Mouse (Mus musculus) E14TG2a.4 (cell line): ENCODE measurements at regions not wholly inside any gene's neighbourhood (a gene's known extent, or its start where the extent isn't known, plus 50 kb on each side); places are given as distances from the start of the nearest gene placed in this dataset.

Experiments
- H3K27me3 ChIP-seq: 2 replicates; pipeline ENCODE4 v1.6.1; 2014; ENCODE audit warnings: low read length, control low read depth; ENCODE audit not compliant: insufficient read depth
- H3K36me3 ChIP-seq: 2 replicates; pipeline ENCODE4 v1.6.1; 2014; ENCODE audit warnings: low read length, control low read depth; ENCODE audit not compliant: insufficient read depth
- H3K4me1 ChIP-seq: replicated peaks from 2 replicates; pipeline ENCODE4 v1.6.1; 2014; ENCODE audit warnings: low read depth, low read length, control low read depth
- H3K4me3 ChIP-seq: replicated peaks from 2 replicates; pipeline ENCODE4 v1.5.1; 2014; ENCODE audit warnings: mild to moderate bottlenecking, low read length
- H3K9me3 ChIP-seq: 2 replicates; pipeline ENCODE4 v1.6.1; 2014; ENCODE audit warnings: low read length, control low read depth
- CTCF ChIP-seq: conservative IDR thresholded peaks from 2 replicates; pipeline ENCODE4 v1.5.1; 2014; ENCODE audit warnings: low read length
- NANOG ChIP-seq: IDR thresholded peaks from 2 replicates; pipeline ENCODE4 v1.6.1; 2014; ENCODE audit warnings: borderline replicate concordance, low read length, mixed read lengths
- POU5F1 ChIP-seq: IDR thresholded peaks from 2 replicates; pipeline ENCODE4 v1.6.1; 2014; ENCODE audit warnings: low read length, borderline replicate concordance

DNA sequence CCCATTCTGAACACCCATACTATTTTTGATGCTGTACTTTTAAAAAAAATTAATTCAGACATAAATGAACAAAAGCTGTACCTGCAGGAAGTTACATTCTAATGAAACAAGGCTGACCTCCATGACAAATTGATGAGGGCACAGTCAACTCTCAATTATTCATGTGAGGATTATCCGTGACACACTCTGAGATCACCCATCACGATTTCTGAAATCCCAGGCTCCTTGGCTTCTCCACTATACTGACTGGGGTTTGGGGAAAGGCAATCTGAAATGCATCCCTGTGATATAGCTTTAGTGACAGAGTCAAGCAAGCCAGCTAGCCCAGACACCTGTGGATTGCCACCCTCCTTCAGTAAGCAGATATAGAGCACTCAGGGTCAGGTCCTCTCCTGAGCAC is 320.9 kb upstream of the Arid1b start:
- no peaks in the 10 kb centered on the region for H3K27me3 ChIP-seq
- H3K4me3 ChIP-seq = no peak overlapping the region
- H3K36me3 ChIP-seq = no peaks in the 10 kb centered on the region
- TF ChIP-seq NANOG = no peak
- TF ChIP-seq POU5F1 = no peak
- no peak for TF ChIP-seq CTCF
- H3K4me1 ChIP-seq = no peaks in the 10 kb centered on the region
- no peaks in the 10 kb centered on the region for H3K9me3 ChIP-seq

GRCm38 (mm10) chr17:4706421-4706820 is 287.7 kb upstream of the Arid1b start:
- TF ChIP-seq POU5F1 (no peak), CTCF (no peak), NANOG (no peak)
- Histone ChIP-seq H3K27me3 (no peaks in the 10 kb centered on the region), H3K4me3 (no peak overlapping the region), H3K36me3 (no peaks in the 10 kb centered on the region), H3K9me3 (no peaks in the 10 kb centered on the region), H3K4me1 (no peaks in the 10 kb centered on the region)

DNA sequence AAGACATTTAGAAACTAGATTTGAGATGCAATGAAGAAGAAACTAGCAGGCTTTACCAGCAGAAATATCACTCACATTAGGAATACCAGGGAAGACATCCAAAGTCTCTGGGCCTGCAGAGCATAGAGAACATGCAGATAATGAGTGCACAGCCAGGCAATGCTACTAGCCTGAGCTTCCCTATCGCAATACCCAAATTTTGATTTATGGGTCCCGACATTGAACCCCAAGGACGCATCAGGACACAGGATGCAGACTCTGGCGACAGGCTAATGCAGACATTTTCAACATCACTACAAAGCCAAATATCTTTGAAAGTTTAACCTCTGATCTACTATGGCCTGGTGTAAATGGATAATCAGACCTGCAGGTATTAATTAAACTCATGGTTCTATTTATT is 273.1 kb upstream of the Arid1b start:
- Histone ChIP-seq H3K4me1 (no peaks in the 10 kb centered on the region), H3K9me3 (peaks cover 9% of the 10 kb centered on the region; the same call in 1 of the 2 replicates), H3K36me3 (no peaks in the 10 kb centered on the region), H3K4me3 (no peak overlapping the region), H3K27me3 (no peaks in the 10 kb centered on the region)
- TF ChIP-seq NANOG (no peak), POU5F1 (no peak), CTCF (no peak)

- Histone ChIP-seq H3K36me3 (no peaks in the 10 kb centered on the region), H3K27me3 (no peaks in the 10 kb centered on the region), H3K4me3 (no peak overlapping the region), H3K4me1 (no peaks in the 10 kb centered on the region), H3K9me3 (peaks cover 9% of the 10 kb centered on the region; the same call in 1 of the 2 replicates)
- TF ChIP-seq POU5F1 (no peak), CTCF (no peak), NANOG (no peak)
These were observed 270.1 kb upstream of the Arid1b start for GRCm38 (mm10) chr17:4724031-4724430.

DNA sequence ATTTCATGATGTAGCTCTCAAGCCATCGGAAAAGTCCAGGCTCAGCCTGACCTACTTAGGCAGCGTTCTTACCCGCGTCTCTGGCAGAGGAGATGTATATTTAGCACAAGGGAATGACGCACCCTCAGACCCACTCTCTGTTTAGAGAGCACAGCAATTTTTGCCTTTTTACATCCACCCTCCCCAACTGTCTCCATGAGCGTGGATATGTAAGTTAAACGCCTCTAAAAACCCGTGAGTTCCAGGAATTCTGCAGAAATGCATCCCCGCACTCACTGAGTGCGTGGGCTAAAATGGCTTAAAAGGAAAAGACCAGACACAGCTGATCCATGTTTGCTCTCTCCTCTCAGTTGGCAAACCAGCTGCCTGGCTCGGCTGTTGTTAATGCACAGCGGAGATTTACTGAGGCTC is 267.8 kb upstream of the Arid1b start:
- H3K4me1 ChIP-seq = no peaks in the 10 kb centered on the region

GRCm38 (mm10) chr17:4734412-4734881 is 259.7 kb upstream of the Arid1b start:
- Histone ChIP-seq H3K36me3 (no peaks in the 10 kb centered on the region), H3K27me3 (no peaks in the 10 kb centered on the region), H3K9me3 (no peaks in the 10 kb centered on the region), H3K4me1 (no peaks in the 10 kb centered on the region), H3K4me3 (no peak overlapping the region)
- TF ChIP-seq POU5F1 (no peak), NANOG (no peak), CTCF (no peak)

More for the DNA sequence above, 267.8 kb upstream of the Arid1b start:
- no peaks in the 10 kb centered on the region for H3K36me3 ChIP-seq
- no peaks in the 10 kb centered on the region for H3K27me3 ChIP-seq
- no peaks in the 10 kb centered on the region for H3K9me3 ChIP-seq
- no peak overlapping the region for H3K4me3 ChIP-seq
- TF ChIP-seq NANOG (no peak), CTCF (no peak), POU5F1 (no peak)

DNA sequence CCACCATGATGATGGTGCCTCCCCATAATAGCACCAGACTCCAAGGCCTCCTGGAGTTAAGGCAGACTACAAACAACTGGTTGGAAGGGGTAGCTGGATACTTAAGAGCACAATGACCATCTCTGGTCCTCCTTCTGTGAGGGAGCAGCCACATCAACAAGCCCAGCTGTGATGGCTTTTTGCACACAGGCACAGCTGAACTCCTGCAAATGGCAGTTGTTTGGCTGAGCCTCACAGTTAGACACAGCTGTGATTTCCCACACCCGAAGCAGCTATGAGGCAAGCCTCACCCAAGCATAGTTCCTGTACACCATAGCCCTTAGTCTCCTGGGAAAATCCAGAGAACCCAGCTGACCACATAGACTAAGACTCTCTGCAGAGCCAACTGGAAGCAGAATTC is 258.9 kb upstream of the Arid1b start:
- H3K4me3 ChIP-seq = no peak overlapping the region
- TF ChIP-seq NANOG = no peak
- TF ChIP-seq CTCF = no peak
- TF ChIP-seq POU5F1 = no peak
- no peaks in the 10 kb centered on the region for H3K27me3 ChIP-seq
- no peaks in the 10 kb centered on the region for H3K4me1 ChIP-seq
- H3K36me3 ChIP-seq = no peaks in the 10 kb centered on the region
- H3K9me3 ChIP-seq = no peaks in the 10 kb centered on the region

- H3K4me3 ChIP-seq = no peak overlapping the region
- H3K36me3 ChIP-seq = no peaks in the 10 kb centered on the region
- no peak for TF ChIP-seq POU5F1
- TF ChIP-seq NANOG = no peak
- no peak for TF ChIP-seq CTCF
These were observed 257.4 kb upstream of the Arid1b start for GRCm38 (mm10) chr17:4736689-4737088.

DNA sequence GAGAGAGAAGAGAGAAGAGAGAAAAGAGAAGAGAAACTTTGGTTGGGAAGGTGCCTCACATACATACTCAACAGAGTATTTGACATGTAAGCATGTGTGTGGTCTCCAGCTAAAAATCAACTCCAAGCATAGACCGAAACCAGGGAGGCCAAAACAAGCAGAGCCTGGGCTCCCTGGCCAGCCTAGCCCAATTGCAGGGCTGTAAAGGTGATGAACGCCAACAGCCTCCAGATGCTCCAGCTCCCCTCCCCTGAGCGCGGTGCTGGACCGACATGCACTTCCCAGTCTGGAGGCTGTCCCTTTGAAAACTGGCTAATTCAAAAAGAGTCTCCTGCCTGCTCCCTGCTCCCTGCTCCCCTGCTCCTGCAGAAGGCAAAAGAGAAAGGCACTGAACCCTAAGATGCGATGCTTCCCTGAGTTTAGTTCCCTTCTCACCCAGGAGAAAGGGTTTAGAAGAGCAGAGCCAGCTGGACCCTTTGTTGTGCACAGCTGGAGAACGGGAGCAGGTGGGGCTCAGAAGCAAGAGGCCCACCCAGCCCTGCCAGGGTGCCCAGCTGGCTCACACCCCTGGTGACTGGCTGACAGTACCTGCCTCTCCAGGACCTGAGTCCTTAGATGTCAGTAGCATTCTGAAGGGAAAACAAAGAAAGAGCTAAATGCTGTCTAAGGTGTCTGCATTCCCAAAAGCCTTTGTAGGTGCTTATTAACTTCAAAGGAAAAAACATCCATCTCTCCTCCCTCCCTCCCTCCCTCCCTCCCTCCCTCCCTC is 255.2 kb upstream of the Arid1b start:
- no peaks in the 10 kb centered on the region for H3K36me3 ChIP-seq
- no peaks in the 10 kb centered on the region for H3K4me1 ChIP-seq
- H3K27me3 ChIP-seq = no peaks in the 10 kb centered on the region
- no peak overlapping the region for H3K4me3 ChIP-seq
- H3K9me3 ChIP-seq = 0 out of 2 replicates have a peak, but pooled peaks cover 4% of the 10 kb centered on the region
- TF ChIP-seq CTCF (no peak), POU5F1 (no peak), NANOG (no peak)

More at GRCm38 (mm10) chr17:4736689-4737088, 257.4 kb upstream of the Arid1b start:
- no peaks in the 10 kb centered on the region for H3K9me3 ChIP-seq
- H3K27me3 ChIP-seq = no peaks in the 10 kb centered on the region
- H3K4me1 ChIP-seq = no peaks in the 10 kb centered on the region
